Mouse (Mus musculus) CD8-positive naive resting alpha-beta T cell, adult 57 days (primary cell): Measurements from ENCODE around the gene Glrb. TPM values are rescaled to one million over a fixed set of nuclear protein-coding genes. Genes with fewer than 3 reads are reported as not detected.

Experiments used
- total RNA-seq: library from RNA; stranded (reverse); gene quantifications from one replicate; pipeline ENCODE4 v1.2.4, GENCODE M21; 2023

Gene Glrb
- total RNA-seq = not detected

DNA sequence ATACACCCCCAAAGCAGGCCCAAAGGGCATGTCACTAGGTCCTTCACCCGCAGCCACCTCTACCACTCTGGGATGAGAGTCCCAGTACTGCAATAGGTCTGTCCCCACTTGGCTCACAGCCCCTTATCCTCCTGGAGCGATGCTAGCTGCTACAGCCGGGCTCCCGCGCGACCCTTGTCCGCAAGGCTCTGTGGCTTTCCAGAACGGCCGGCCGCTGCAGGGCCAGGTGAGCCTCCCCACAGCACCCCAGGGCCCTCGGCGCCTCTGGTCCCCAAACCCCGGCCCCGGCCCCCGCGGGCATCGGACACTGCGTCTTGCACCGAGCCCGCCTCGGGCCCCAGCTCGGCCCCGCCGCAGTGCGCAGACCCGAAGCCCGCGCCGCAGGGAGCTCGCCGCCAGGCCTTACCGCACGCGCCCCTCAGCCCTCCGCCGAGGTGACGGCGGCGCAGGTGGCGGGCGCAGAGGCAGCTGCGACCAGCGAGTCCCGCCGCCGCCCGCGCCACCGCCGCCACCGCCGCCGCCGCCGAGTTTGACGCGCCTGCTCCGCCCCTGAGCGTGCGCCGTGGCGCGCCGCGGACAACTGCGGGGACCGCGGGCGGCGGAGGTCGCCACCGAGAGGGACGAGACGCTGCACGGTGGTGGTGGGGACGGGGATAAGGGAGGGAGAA is at the start of gene Glrb:
Glrb (minus strand) TSS at position 550 of the 668 bp plus-strand sequence.

DNA sequence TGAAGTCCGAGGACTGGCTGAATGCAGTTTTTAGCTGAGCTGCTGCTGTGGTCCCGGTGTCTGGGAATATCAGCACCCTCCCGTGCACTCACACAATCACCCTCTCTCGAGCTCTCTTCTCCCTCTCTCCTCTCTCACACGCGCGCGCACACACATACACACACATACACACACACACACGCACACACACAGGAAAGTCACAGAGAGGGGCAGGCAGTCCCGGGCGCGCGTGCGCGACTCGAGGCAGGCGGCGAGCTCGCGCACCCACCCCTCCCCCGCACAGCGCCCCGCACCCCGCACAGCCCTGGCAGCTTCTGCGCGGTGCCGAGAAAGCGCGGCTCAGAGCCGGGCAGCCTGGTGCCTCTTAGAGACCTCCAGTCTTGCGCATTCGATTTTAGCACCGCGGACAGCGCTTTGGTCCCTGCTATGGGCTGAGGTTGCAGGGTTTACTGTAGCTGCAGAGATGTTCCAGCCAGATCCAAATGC is 110.8 kb downstream of the Glrb start, which contains the start of gene Gria2:
Gria2 (minus strand) TSS at position 240 of the 486 bp plus-strand sequence.

Other genes with a start within 250 kb of the Glrb start
- not detected for gene Gria2, start 110.8 kb downstream of the Glrb start, total RNA-seq
- not detected for gene Pdgfc, start 122.8 kb upstream of the Glrb start, total RNA-seq